Mouse (Mus musculus): Measurements from ENCODE around the gene Ehbp1l1. TPM values are rescaled to one million over a fixed set of nuclear protein-coding genes. Genes with fewer than 3 reads are reported as not detected.

Gene Ehbp1l1
- polyA plus RNA-seq, 1 experiment from 2014 or later, result 38.6 TPM

DNA sequence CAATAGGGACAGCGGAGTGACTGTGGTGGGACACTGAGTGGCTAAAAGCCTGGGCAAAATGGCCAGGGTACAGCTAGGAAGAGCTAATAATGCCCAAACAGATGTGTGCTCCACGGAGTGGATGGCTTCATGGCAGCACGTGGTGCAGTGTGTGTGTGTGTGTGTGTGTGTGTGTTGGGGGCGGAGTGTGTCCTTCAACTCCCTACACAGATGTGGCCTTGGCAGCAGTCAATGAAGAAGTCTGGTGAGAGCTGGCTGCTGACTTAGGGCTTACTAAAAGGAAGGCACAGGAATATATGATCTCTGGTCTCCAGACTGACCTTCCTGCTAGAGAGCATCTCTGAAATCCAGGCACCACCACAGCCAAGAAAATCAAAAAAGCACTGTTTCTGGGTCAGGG lies 57.7 kb downstream of the Ehbp1l1 start:
- no peaks in the 10 kb centered on the region for H3K9me3 ChIP-seq (replicated peaks; ENCODE audit: control insufficient read depth, low read length, poor library complexity, severe bottlenecking)
- no peak overlapping the region for H3K4me3 ChIP-seq (ENCODE audit: low read depth, low read length)
- H3K4me1 ChIP-seq (ENCODE audit: control insufficient read depth, insufficient read depth, low read length), result no peaks in the 10 kb centered on the region; the same call in none of the 2 replicates
- WGBS, result 87% methylated on average over 4 of the region's 4 CpGs
- no peak for ATAC-seq
- no peak overlapping the region for H3K4me2 ChIP-seq (ENCODE audit: low read length)
- H3K27me3 ChIP-seq (ENCODE audit: control insufficient read depth, insufficient read depth, low read depth, low read length), result no peaks in the 10 kb centered on the region
- no peak overlapping the region for H3K27ac ChIP-seq (ENCODE audit: low read length)
- H3K36me3 ChIP-seq (ENCODE audit: control insufficient read depth, insufficient read depth, low read length), result peaks cover 38% of the 10 kb centered on the region
- H3K9ac ChIP-seq (ENCODE audit: low read depth, low read length), result no peak overlapping the region

DNA sequence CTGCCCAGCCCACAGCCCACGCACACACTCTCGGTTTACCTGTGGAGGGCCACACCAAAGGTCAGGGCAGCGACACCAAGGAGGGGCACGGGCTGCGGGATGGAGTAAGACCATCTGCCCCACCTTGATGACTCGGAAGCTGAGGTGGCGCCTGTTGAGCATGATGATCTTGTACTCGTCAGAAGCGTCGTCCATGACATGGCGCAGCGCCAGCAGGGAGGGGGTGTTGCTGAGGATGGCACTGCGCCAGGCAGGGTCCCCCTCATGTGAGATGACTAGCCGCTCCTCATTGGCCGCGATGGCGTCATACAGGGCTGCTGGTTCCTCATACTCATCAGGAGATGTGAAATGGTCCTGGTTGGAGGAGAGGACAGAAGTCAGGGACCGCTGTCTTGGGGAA lies 59.7 kb downstream of the Ehbp1l1 start:
- 94% methylated on average over 18 of the region's 18 CpGs for WGBS
- Histone ChIP-seq H3K4me3 (ENCODE audit: low read depth, low read length) (no peak overlapping the region), H3K4me2 (ENCODE audit: low read length) (no peak overlapping the region), H3K36me3 (ENCODE audit: control insufficient read depth, insufficient read depth, low read length) (peaks cover 25% of the 10 kb centered on the region), H3K9me3 (replicated peaks; ENCODE audit: control insufficient read depth, low read length, poor library complexity, severe bottlenecking) (no peaks in the 10 kb centered on the region), H3K27ac (ENCODE audit: low read length) (no peak overlapping the region), H3K9ac (ENCODE audit: low read depth, low read length) (no peak overlapping the region), H3K27me3 (ENCODE audit: control insufficient read depth, insufficient read depth, low read depth, low read length) (no peaks in the 10 kb centered on the region), H3K4me1 (ENCODE audit: control insufficient read depth, insufficient read depth, low read length) (no peaks in the 10 kb centered on the region; the same call in none of the 2 replicates)
- no peak for ATAC-seq

DNA sequence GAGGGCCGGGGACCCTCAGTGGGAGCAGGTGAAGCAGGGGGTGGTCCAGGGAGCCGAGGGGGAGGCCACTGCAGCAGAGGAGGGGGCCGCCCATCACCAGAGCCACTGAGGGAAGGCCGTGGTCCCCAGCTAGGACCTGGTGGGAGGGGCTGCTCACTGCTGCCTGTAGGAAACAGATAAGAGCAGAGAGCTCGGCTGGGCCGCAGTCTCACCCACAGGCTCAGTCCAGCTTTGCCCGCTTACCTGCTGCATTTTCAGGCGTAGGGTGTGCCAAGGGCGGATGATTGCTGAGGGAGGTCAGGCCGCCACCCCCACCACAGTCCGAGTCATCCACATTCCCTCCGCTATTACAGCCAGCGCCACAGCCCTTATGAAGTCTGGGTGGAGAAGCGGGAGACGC lies 60.7 kb downstream of the Ehbp1l1 start:
- WGBS, result 94% methylated on average over 15 of the region's 15 CpGs

DNA sequence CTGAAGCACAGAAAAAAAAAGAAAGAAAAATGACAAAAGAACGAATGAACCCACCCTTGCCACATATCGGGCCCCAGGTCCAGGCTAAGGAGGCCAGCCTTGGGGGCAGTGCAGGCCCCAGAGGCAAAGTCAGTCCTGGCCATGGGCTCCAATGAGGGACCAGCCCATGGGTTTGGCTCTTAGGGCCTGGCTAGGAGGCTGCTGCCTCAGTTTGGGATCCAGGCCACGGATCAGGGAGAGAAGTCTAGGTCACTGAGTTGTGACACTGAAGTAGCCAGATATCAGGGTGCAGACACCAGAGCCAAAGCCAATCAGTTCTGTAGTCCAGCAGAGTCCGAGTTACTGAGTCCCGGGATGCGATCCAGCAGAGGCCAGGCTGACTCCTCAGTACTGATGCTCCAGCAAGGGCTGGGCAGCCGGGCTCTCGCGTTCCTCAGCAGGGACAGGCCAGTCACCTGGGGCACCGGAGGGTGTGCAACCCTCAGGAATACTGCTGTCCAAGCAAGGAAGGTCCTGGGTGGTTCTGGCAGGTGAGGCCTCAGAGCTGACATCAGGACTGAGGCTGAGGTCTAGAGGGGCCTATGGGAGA lies 61.4 kb downstream of the Ehbp1l1 start:
- Histone ChIP-seq H3K9me3 (replicated peaks; ENCODE audit: control insufficient read depth, low read length, poor library complexity, severe bottlenecking) (no peaks in the 10 kb centered on the region), H3K9ac (ENCODE audit: low read depth, low read length) (no peak overlapping the region), H3K4me3 (ENCODE audit: low read depth, low read length) (no peak overlapping the region), H3K27ac (ENCODE audit: low read length) (no peak overlapping the region), H3K4me1 (ENCODE audit: control insufficient read depth, insufficient read depth, low read length) (no peaks in the 10 kb centered on the region; the same call in none of the 2 replicates), H3K27me3 (ENCODE audit: control insufficient read depth, insufficient read depth, low read depth, low read length) (no peaks in the 10 kb centered on the region), H3K36me3 (ENCODE audit: control insufficient read depth, insufficient read depth, low read length) (peaks cover 21% of the 10 kb centered on the region), H3K4me2 (ENCODE audit: low read length) (no peak overlapping the region)
- WGBS, result 90% methylated on average over 10 of the region's 10 CpGs
- ATAC-seq, result no peak

More for the DNA sequence above, 60.7 kb downstream of the Ehbp1l1 start:
- no peak overlapping the region for H3K27ac ChIP-seq (ENCODE audit: low read length)
- no peak overlapping the region for H3K4me2 ChIP-seq (ENCODE audit: low read length)
- no peaks in the 10 kb centered on the region for H3K9me3 ChIP-seq (replicated peaks; ENCODE audit: control insufficient read depth, low read length, poor library complexity, severe bottlenecking)
- H3K4me3 ChIP-seq (ENCODE audit: low read depth, low read length), result no peak overlapping the region
- peaks cover 21% of the 10 kb centered on the region for H3K36me3 ChIP-seq (ENCODE audit: control insufficient read depth, insufficient read depth, low read length)
- H3K27me3 ChIP-seq (ENCODE audit: control insufficient read depth, insufficient read depth, low read depth, low read length), result no peaks in the 10 kb centered on the region
- H3K4me1 ChIP-seq (ENCODE audit: control insufficient read depth, insufficient read depth, low read length), result no peaks in the 10 kb centered on the region; the same call in none of the 2 replicates
- ATAC-seq, result no peak
- H3K9ac ChIP-seq (ENCODE audit: low read depth, low read length), result no peak overlapping the region

DNA sequence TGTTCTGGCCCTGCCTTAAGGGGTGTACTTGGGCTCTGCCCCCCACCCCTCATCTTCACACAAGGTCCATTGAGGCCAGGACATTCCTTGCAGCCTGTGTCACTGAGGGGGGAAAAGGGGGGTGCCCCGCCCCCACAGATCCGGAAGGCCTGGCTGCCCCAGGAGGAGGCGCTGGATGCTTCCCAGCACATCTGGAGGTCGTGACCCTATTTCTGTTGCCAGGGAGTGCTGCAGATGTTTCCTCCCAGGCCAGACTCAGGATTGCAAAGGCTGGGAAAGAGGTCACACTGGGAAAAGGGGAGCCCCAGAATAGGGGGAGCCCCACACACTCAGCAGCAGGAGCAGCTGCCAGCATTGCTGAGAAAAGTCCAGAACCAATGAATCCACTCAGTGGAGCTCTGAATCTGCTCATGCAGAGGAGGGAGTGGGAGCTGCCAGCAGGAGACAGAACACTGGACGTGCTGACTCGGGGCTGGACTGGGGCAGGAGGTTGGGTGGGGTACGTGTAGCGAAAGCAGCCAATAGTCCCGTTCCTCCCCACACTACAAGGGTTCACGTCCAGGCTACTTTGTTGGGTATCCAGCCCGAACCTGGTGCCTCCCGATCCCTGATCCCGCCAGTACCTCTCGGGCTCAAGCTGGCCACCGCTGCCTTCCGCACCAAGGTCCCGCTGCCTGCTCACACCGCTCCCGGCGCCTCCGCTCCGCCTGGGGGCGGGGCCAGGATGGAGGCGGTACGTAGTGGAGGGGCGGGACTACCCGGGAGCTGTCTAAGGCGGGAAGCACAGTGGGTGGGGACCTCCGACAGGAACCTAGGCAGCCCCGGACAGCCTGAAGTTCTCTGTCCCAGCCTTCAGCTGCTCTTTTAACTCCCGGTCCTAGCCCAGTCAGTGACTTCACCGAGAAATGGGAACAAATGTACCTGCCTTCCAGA lies 62.9 kb downstream of the Ehbp1l1 start, which contains the start of gene Sipa1:
TSS of gene Sipa1 (minus strand) at position 727 of the 933 bp plus-strand sequence.
- H3K9ac ChIP-seq (ENCODE audit: low read depth, low read length), result peak within 1 kb of the TSS; percentile 37
- peak within 1 kb of the TSS; percentile 43 for H3K4me2 ChIP-seq (ENCODE audit: low read length)
- peak; percentile 81 for ATAC-seq
- no peaks in the 10 kb centered on the region for H3K9me3 ChIP-seq (replicated peaks; ENCODE audit: control insufficient read depth, low read length, poor library complexity, severe bottlenecking)
- no peaks in the 10 kb centered on the region; the same call in none of the 2 replicates for H3K4me1 ChIP-seq (ENCODE audit: control insufficient read depth, insufficient read depth, low read length)
- WGBS, result 3% methylated on average over 32 of the region's 32 CpGs
- H3K4me3 ChIP-seq (ENCODE audit: low read depth, low read length), result peak within 1 kb of the TSS; percentile 32
- H3K27me3 ChIP-seq (ENCODE audit: control insufficient read depth, insufficient read depth, low read depth, low read length), result no peaks in the 10 kb centered on the region
- peaks cover 21% of the 10 kb centered on the region for H3K36me3 ChIP-seq (ENCODE audit: control insufficient read depth, insufficient read depth, low read length)
- peak within 1 kb of the TSS; percentile 61 for H3K27ac ChIP-seq (ENCODE audit: low read length)

DNA sequence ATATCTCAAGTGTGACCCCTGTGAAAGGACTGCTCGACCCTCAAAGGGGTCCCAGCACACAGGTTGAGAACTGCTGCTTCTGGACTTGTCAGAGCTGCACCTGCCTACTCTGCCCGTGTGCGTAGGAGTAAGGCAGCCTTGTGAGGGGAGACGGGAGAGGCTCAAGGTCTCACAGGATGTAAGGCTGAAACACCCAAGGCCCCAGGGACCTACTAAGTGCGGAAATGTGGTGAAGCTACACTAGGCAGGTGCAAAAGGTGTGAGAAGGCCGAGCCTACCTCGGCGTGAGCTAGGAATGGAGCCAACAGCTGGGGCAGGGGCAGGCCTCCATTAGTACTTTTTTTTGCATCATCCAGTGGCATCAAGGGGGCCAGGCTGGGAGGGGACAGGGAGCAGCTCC lies 63.8 kb downstream of the Ehbp1l1 start:
- Histone ChIP-seq H3K27ac (ENCODE audit: low read length) (no peak overlapping the region), H3K9me3 (replicated peaks; ENCODE audit: control insufficient read depth, low read length, poor library complexity, severe bottlenecking) (no peaks in the 10 kb centered on the region), H3K4me1 (ENCODE audit: control insufficient read depth, insufficient read depth, low read length) (no peaks in the 10 kb centered on the region; the same call in none of the 2 replicates), H3K27me3 (ENCODE audit: control insufficient read depth, insufficient read depth, low read depth, low read length) (no peaks in the 10 kb centered on the region), H3K36me3 (ENCODE audit: control insufficient read depth, insufficient read depth, low read length) (peaks cover 17% of the 10 kb centered on the region), H3K4me3 (ENCODE audit: low read depth, low read length) (no peak overlapping the region), H3K9ac (ENCODE audit: low read depth, low read length) (no peak overlapping the region), H3K4me2 (ENCODE audit: low read length) (peak overlapping the region; percentile 43; the same call in 1 of the 2 replicates)
- ATAC-seq, result no peak
- 83% methylated on average over 8 of the region's 8 CpGs for WGBS

DNA sequence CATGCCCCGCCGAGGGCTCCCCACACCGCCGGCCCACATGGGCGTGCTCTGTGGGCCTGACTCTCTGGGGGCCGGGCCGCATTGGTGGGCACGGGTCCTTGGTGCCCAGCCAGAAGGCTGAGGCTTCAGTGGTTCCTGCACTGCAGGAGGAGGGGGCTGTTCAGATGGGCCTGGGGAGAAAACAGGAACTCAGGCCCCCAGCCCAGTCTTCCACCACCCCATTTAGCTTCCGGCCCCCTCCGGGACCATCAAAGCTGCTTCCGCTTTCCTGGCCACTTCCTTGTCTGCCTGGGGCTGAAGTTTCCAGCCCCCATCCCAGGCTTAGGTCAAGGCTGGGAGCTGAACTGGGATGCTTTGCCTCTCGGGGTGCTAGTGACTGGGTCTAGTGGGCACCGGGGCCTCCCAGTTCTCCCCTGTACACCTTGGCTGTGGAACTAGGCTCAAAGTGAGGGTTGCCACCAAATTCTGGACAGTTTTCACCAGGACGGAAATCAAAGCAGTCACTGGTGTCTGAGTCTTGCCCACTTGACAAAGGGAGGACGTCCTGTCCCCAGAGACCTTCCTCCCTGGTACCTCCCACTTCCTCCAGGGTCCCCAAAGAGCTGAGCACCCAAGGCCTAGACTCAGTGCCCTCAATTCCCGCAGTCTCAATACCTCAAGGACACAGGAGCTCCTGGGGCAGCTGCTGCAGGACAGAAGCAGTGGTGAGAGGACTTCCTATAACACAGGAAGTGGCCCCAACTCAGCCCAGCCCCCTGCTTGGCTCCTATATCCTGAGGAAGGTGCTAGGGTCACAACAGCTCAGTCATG lies 65.0 kb downstream of the Ehbp1l1 start:
- H3K9ac ChIP-seq (ENCODE audit: low read depth, low read length), result no peak overlapping the region
- 83% methylated on average over 15 of the region's 16 CpGs for WGBS
- no peak for ATAC-seq
- 0 out of 2 replicates have a peak overlapping the region, but pooled peaks have one; percentile 33 for H3K27ac ChIP-seq (ENCODE audit: low read length)
- peaks cover 3% of the 10 kb centered on the region for H3K27me3 ChIP-seq (ENCODE audit: control insufficient read depth, insufficient read depth, low read depth, low read length)
- no peaks in the 10 kb centered on the region; the same call in none of the 2 replicates for H3K4me1 ChIP-seq (ENCODE audit: control insufficient read depth, insufficient read depth, low read length)
- no peak overlapping the region for H3K4me3 ChIP-seq (ENCODE audit: low read depth, low read length)
- H3K36me3 ChIP-seq (ENCODE audit: control insufficient read depth, insufficient read depth, low read length), result peaks cover 12% of the 10 kb centered on the region
- H3K4me2 ChIP-seq (ENCODE audit: low read length), result 0 out of 2 replicates have a peak overlapping the region, but pooled peaks have one; percentile 3
- H3K9me3 ChIP-seq (replicated peaks; ENCODE audit: control insufficient read depth, low read length, poor library complexity, severe bottlenecking), result no peaks in the 10 kb centered on the region
